Mouse (Mus musculus): Measurements from ENCODE around the gene Rdx. TPM values are rescaled to one million over a fixed set of nuclear protein-coding genes. Genes with fewer than 3 reads are reported as not detected.
"Not testable (repeated sequence)": the region's sequence is repeated elsewhere in the genome, so short reads cannot be mapped to it uniquely, and the experiment has no call there.

The Rdx gene
- polyA plus RNA-seq, 1 experiment from 2014 or later: 55.3 TPM

DNA sequence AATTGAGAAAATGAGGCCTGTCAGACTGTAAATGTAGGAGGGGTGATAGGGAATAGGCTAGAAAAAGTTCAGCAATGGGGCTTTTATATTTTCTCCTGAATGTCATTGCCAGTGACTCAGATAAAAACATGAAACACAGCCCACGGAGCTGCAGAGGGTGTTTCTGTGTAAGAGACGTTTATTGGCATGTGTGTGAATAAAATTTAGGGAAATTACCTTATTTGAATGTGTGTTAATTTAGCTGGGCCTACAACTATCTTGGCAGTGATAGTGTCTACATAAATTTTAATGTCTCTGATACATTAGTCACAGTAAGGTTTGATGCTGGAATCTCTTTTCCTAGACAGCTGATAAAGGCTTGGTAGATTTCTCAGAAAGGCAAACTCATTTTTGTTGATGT lies 12.8 kb downstream of the Rdx start:
- H3K9me3 ChIP-seq (replicated peaks): no peaks in the 10 kb centered on the region
- H3K4me1 ChIP-seq (replicated peaks): peaks cover 13% of the 10 kb centered on the region; the same call in 1 of the 2 replicates
- H3K4me3 ChIP-seq (replicated peaks): no peak overlapping the region
- H3K27me3 ChIP-seq: no peaks in the 10 kb centered on the region
- H3K9ac ChIP-seq: no peak overlapping the region
- peaks cover 24% of the 10 kb centered on the region for H3K36me3 ChIP-seq (replicated peaks)
- H3K27ac ChIP-seq (replicated peaks): no peak overlapping the region
- no peak for ATAC-seq (ENCODE audit: insufficient read depth)
- H3K4me2 ChIP-seq: no peak overlapping the region
- 50% methylated on average over 2 of the region's 2 CpGs for WGBS (ENCODE audit: insufficient replicate concordance)

DNA sequence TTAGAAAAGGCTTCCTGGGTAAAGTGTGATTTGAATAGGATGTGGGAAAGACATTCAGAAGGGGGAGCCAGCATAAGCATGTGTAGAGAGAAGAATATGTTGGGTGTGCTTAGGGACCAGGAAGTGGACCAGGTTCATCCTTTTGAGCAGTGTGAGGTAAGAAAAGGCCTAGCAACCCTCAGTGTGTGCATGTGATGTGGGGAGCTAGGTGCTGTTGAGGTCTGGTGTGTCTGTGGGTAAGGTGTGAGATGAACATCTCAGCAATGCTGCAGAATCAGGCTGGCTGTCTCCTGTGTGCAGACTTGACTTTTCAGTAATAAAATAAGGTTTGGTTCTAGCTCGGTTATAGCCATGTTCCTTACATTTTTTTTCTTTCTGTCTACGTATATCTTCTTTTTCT lies 23.1 kb downstream of the Rdx start:
- peaks cover 81% of the 10 kb centered on the region for H3K36me3 ChIP-seq (replicated peaks)

DNA sequence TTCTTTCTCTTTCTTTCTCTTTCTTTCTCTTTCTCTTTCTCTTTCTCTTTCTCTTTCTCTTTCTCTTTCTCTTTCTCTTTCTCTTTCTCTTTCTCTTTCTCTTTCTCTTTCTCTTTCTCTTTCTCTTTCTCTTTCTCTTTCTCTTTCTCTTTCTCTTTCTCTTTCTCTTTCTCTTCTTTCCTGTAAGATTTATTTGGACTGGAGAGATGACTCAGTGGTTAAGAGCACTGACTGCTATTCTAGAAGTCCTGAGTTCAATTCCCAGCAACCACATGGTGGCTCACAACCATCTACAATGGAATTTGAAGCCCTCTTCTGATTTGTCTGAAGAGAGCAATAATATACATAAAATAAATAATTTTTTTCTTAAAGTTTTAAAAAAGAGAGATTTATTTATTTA lies 24.4 kb downstream of the Rdx start:
- not testable (repeated sequence) for H3K4me2 ChIP-seq; H3K27me3 ChIP-seq; H3K9me3 ChIP-seq (replicated peaks); H3K4me1 ChIP-seq (replicated peaks); H3K9ac ChIP-seq; H3K27ac ChIP-seq (replicated peaks); ATAC-seq (ENCODE audit: insufficient read depth); H3K4me3 ChIP-seq (replicated peaks)
- peaks cover 79% of the 10 kb centered on the region for H3K36me3 ChIP-seq (replicated peaks)

More for the DNA sequence above, 23.1 kb downstream of the Rdx start:
- H3K9ac ChIP-seq: no peak overlapping the region
- H3K4me2 ChIP-seq: no peak overlapping the region
- H3K27me3 ChIP-seq: no peaks in the 10 kb centered on the region
- no peaks in the 10 kb centered on the region for H3K4me1 ChIP-seq (replicated peaks)
- H3K4me3 ChIP-seq (replicated peaks): no peak overlapping the region
- no peak overlapping the region for H3K27ac ChIP-seq (replicated peaks)
- no peaks in the 10 kb centered on the region for H3K9me3 ChIP-seq (replicated peaks)
- 78% methylated on average over 2 of the region's 2 CpGs for WGBS (ENCODE audit: insufficient replicate concordance)
- no peak for ATAC-seq (ENCODE audit: insufficient read depth)

DNA sequence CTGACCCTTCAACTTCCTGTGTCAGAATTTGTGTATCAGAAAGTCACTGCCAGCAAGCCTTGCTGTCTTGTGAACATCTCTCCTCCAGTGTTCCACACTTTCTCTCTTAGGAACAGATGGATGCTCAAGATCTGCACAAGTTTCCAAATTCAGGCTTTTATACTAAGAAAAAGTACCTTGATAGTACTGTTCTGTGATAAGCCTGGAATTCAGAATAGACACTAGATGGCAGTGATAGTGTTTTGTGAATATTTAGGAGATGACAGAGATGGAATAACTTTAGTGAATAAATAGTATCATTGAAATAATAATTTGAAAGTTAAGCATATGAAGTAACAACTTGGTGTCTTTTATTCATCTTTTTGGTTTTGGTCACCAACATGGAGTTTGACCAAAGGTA lies 25.2 kb downstream of the Rdx start:
- Histone ChIP-seq H3K27me3 (no peaks in the 10 kb centered on the region), H3K9me3 (replicated peaks) (no peaks in the 10 kb centered on the region), H3K36me3 (replicated peaks) (peaks cover 80% of the 10 kb centered on the region), H3K4me2 (no peak overlapping the region), H3K9ac (no peak overlapping the region), H3K4me3 (replicated peaks) (no peak overlapping the region), H3K27ac (replicated peaks) (no peak overlapping the region), H3K4me1 (replicated peaks) (no peaks in the 10 kb centered on the region)
- no peak for ATAC-seq (ENCODE audit: insufficient read depth)

DNA sequence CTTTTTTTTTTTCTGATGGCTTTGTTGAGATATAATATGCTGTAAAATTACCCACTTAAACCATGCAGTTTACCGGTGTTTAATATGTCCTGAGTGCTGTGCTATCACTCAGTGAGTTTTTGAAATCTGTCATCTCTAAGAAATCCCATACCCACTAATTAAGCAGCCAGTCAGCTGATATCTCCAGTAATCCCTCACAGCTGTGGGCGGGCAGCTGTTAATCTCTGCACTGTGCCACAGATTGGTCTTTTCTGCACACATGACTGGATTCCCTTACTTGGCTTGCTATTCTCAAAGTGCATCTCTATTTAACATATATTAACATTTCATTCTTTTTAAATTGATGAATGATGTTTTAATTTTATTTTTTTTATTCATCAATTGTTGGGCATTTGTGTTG lies 29.1 kb downstream of the Rdx start:
- H3K9ac ChIP-seq: no peak overlapping the region
- no peak overlapping the region for H3K27ac ChIP-seq (replicated peaks)
- no peaks in the 10 kb centered on the region for H3K27me3 ChIP-seq
- H3K4me3 ChIP-seq (replicated peaks): no peak overlapping the region
- no peaks in the 10 kb centered on the region for H3K4me1 ChIP-seq (replicated peaks)
- H3K9me3 ChIP-seq (replicated peaks): no peaks in the 10 kb centered on the region
- ATAC-seq (ENCODE audit: insufficient read depth): no peak
- 81% methylated on average over 2 of the region's 2 CpGs for whole genome bisulfite sequencing (ENCODE audit: insufficient replicate concordance)
- H3K4me2 ChIP-seq: no peak overlapping the region
- H3K36me3 ChIP-seq (replicated peaks): peaks cover 76% of the 10 kb centered on the region

DNA sequence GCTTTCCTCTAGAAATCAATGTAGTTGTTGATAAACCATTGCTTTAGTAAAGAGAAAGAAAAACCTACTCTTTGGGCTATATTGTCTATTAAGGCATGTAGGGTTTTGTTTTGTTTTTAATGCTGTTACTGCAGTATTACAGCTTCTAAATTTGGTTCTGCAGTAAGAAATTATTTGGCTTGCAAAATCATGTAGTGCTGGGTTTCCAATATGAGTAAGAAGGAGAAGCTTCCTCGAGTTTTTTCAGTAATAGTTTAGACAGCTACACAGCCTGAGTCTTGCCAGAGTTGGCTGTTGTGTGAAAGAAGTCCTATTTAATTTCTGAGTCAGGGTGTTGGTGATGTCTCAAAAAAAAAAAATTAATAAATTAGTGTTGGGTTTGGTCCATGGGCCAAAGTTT lies 30.7 kb downstream of the Rdx start:
- no peak overlapping the region for H3K4me3 ChIP-seq (replicated peaks)
- H3K27ac ChIP-seq (replicated peaks): no peak overlapping the region
- no peak for ATAC-seq (ENCODE audit: insufficient read depth)
- WGBS (ENCODE audit: insufficient replicate concordance): 58% methylated on average over 1 of the region's 1 CpGs
- H3K9ac ChIP-seq: no peak overlapping the region
- peaks cover 74% of the 10 kb centered on the region for H3K36me3 ChIP-seq (replicated peaks)
- no peak overlapping the region for H3K4me2 ChIP-seq
- no peaks in the 10 kb centered on the region for H3K27me3 ChIP-seq
- no peaks in the 10 kb centered on the region for H3K4me1 ChIP-seq (replicated peaks)
- H3K9me3 ChIP-seq (replicated peaks): no peaks in the 10 kb centered on the region

DNA sequence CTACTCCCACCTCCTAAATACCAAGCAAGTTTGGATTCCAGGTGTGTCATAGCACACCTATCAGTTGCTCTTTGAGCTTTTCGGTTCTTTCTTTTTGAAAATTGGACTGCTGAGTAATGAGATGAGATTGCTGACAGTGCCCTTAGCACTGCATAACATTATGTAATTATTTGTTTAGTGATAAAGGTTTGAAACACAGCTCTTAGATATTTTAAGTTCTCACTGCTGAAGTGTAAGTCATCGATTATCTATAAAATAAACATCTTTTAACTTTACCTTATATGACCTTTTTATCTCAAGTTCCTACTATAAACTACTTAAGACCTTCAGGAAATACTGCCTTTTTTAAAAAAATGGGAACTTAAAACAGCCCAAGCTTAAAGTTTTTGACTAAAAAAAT lies 35.0 kb downstream of the Rdx start:
- H3K4me3 ChIP-seq (replicated peaks): no peak overlapping the region
- H3K4me2 ChIP-seq: no peak overlapping the region
- no peak overlapping the region for H3K27ac ChIP-seq (replicated peaks)
- no peaks in the 10 kb centered on the region for H3K9me3 ChIP-seq (replicated peaks)
- WGBS (ENCODE audit: insufficient replicate concordance): 69% methylated on average over 2 of the region's 2 CpGs
- no peaks in the 10 kb centered on the region for H3K4me1 ChIP-seq (replicated peaks)
- ATAC-seq (ENCODE audit: insufficient read depth): no peak
- no peak overlapping the region for H3K9ac ChIP-seq
- no peaks in the 10 kb centered on the region for H3K27me3 ChIP-seq
- peaks cover 73% of the 10 kb centered on the region for H3K36me3 ChIP-seq (replicated peaks)

DNA sequence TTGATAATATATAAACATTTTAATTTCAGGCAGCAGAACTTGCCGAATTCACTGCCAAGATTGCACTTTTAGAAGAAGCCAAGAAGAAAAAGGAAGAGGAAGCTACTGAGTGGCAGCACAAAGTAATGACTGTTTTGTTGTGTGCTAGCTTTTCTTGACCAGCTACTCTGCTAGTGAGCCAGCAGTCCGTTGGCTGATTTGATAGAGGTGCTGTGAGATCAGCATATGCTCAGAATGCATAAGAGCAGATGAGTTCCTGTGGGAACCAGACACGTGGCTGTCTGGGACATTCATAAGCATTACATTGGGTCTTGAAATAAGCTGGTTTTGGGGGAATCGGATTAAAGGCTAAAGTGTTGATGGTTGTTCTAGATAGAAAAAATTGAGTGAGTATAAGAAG lies 35.4 kb downstream of the Rdx start:
- H3K4me3 ChIP-seq (replicated peaks): no peak overlapping the region
- no peaks in the 10 kb centered on the region for H3K9me3 ChIP-seq (replicated peaks)
- H3K4me2 ChIP-seq: no peak overlapping the region
- peaks cover 73% of the 10 kb centered on the region for H3K36me3 ChIP-seq (replicated peaks)
- H3K27ac ChIP-seq (replicated peaks): no peak overlapping the region
- H3K4me1 ChIP-seq (replicated peaks): no peaks in the 10 kb centered on the region
- no peaks in the 10 kb centered on the region for H3K27me3 ChIP-seq
- WGBS (ENCODE audit: insufficient replicate concordance): 71% methylated on average over 4 of the region's 4 CpGs
- H3K9ac ChIP-seq: no peak overlapping the region
- ATAC-seq (ENCODE audit: insufficient read depth): no peak

DNA sequence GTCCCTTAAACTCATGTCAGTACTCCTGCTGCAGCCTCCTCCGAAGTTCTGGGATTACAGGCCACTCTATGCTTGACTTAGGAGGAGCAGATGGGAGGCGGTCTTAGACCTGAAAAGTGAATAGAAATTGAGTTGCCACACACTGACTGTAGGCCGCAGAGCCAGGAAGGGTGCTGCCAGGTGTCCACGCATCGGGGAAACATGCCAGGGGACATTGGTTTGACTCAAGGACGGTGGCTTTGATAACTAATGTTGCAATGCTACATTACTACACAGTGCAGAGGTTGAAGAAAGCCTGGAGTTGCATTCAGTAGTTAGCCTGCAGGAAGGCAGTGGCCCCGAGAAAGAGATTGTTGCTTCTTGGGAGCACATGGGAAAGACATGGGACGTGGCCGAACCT lies 44.8 kb downstream of the Rdx start:
- no peaks in the 10 kb centered on the region for H3K27me3 ChIP-seq
- H3K4me2 ChIP-seq: no peak overlapping the region
- no peaks in the 10 kb centered on the region; the same call in 1 of the 2 replicates for H3K4me1 ChIP-seq (replicated peaks)
- WGBS (ENCODE audit: insufficient replicate concordance): 77% methylated on average over 9 of the region's 9 CpGs
- ATAC-seq (ENCODE audit: insufficient read depth): no peak
- no peak overlapping the region for H3K4me3 ChIP-seq (replicated peaks)
- no peak overlapping the region for H3K9ac ChIP-seq
- peaks cover 29% of the 10 kb centered on the region for H3K36me3 ChIP-seq (replicated peaks)
- no peak overlapping the region for H3K27ac ChIP-seq (replicated peaks)
- no peaks in the 10 kb centered on the region for H3K9me3 ChIP-seq (replicated peaks)

DNA sequence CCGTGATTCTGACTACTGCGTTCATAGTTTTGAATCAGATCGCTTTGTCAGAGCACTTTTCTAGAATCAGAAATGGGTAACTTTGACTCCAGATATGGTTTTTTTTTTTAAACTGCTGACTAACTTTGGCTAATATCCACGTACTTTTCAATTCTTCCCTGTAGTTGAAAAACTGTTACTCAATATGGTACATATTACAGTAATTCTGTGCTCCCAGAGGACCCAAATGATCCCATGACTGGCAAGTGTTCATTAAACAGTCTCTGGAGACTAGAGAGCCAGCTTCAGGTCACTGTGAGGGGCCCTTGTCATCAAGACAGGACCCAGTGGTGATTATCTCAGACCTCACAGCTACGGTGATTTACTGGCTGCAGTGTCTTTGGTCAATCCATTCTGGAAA lies 45.3 kb downstream of the Rdx start:
- Histone ChIP-seq H3K9me3 (replicated peaks) (no peaks in the 10 kb centered on the region), H3K4me1 (replicated peaks) (no peaks in the 10 kb centered on the region; the same call in 1 of the 2 replicates), H3K36me3 (replicated peaks) (peaks cover 23% of the 10 kb centered on the region), H3K9ac (no peak overlapping the region), H3K27ac (replicated peaks) (no peak overlapping the region), H3K4me2 (no peak overlapping the region), H3K4me3 (replicated peaks) (no peak overlapping the region), H3K27me3 (no peaks in the 10 kb centered on the region)
- WGBS (ENCODE audit: insufficient replicate concordance): 70% methylated on average over 5 of the region's 5 CpGs
- ATAC-seq (ENCODE audit: insufficient read depth): no peak

DNA sequence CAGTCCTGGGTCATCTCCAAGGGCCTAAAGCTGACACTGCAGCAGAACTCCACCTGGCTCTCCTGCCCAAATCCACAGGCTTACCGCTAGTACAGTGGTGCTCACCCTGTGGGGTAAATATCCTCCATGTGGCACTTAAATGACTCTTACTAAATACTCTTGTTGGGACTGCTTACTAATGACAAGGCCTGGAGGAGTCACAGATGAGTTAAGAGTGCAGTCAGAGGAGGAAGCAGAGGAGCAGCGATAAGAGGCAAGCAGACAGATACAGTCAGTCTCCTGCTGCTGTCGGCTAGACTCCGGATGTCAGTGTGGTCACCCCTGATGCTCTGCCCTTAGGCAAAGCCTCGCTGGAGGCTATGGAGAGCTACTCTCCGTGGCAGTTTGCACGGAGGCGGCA lies 46.1 kb downstream of the Rdx start:
- Histone ChIP-seq H3K4me1 (replicated peaks) (no peaks in the 10 kb centered on the region; the same call in 1 of the 2 replicates), H3K36me3 (replicated peaks) (peaks cover 15% of the 10 kb centered on the region), H3K27ac (replicated peaks) (no peak overlapping the region), H3K9me3 (replicated peaks) (no peaks in the 10 kb centered on the region), H3K9ac (no peak overlapping the region), H3K4me3 (replicated peaks) (no peak overlapping the region), H3K27me3 (no peaks in the 10 kb centered on the region), H3K4me2 (no peak overlapping the region)
- 31% methylated on average over 8 of the region's 8 CpGs for WGBS (ENCODE audit: insufficient replicate concordance)
- peak; percentile 47 for ATAC-seq (ENCODE audit: insufficient read depth)

DNA sequence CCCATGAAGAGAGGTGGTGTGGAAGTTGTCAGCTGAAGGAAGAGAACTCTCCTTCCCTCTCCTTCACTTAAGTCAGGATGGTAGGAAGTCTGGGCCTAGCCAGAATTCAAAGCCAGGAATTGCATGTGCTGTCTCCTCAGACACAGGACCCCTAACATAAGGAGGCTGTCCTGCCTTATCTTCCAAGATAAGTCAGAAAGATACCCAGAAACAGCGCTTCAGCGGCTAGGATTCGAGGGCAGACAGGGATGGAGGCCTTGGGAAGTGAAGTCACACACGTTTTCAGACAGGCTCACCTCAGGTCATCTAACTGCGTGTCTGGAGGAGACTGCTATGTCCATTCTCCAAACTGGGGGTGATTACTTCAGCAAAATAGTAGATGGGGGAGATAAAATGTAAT lies 47.0 kb downstream of the Rdx start:
- Histone ChIP-seq H3K27ac (replicated peaks) (no peak overlapping the region), H3K4me3 (replicated peaks) (no peak overlapping the region), H3K9me3 (replicated peaks) (no peaks in the 10 kb centered on the region), H3K4me1 (replicated peaks) (no peaks in the 10 kb centered on the region; the same call in 1 of the 2 replicates), H3K27me3 (no peaks in the 10 kb centered on the region), H3K9ac (no peak overlapping the region), H3K36me3 (replicated peaks) (0 out of 2 replicates have a peak, but pooled peaks cover 9% of the 10 kb centered on the region), H3K4me2 (no peak overlapping the region)
- ATAC-seq (ENCODE audit: insufficient read depth): no peak
- WGBS (ENCODE audit: insufficient replicate concordance): 59% methylated on average over 5 of the region's 5 CpGs
